Mouse (Mus musculus): ENCODE measurements around the gene Ide. TPM values are rescaled to one million over a fixed set of nuclear protein-coding genes. Genes with fewer than 3 reads are reported as not detected.
A peak's percentile ranks its signal among the peaks of the same experiment; 100 is the strongest.

Gene Ide
- total and polyA plus RNA-seq, 3 experiments: 32.6 to 87.5 (median 76.8) TPM

DNA sequence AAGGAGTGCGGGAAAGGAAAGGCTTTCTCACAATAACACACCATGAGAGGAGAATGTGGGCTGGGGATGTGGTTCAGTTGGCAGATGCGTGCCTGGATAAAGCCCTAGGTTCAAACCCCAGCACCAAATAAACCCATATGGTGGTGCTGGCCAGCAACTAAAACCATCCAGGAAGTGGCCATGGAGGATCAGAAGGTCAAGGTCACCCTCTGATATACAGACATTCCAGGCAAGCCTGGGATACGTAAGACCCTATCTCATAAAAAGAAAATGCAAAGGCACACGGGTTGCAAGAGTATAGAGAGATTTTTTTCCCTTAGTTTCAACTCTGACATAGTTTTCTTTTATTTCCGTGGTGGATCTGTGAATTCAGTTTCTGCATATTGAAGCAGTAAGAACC, 3.3 kb upstream of the Ide start:
- Histone ChIP-seq H3K4me1 (ENCODE audit: control insufficient read depth in 1 of 2, insufficient read depth in 2 of 2, low read length in 2 of 2) (peaks cover 3 to 7% of the 10 kb centered on the region in 2 experiments; a peak in 3 of 4 replicates), H3K27ac (ENCODE audit: control insufficient read depth, low read depth, low read length) (no peak overlapping the region), H3K9ac (ENCODE audit: control insufficient read depth, low read depth, low read length, poor library complexity, severe bottlenecking) (no peak overlapping the region), H3K4me3 (ENCODE audit: control insufficient read depth in 1 of 2, insufficient read depth in 1 of 2, low read depth in 2 of 2, low read length in 2 of 2) (no peak overlapping the region), H3K36me3 (ENCODE audit: control insufficient read depth in 1 of 2, insufficient read depth in 2 of 2, low read length in 2 of 2) (peaks cover 2 to 4% of the 10 kb centered on the region in 2 experiments; a peak in 2 of 4 replicates), H3K79me2 (ENCODE audit: control insufficient read depth, insufficient read depth, low read length, poor library complexity) (peaks cover 21% of the 10 kb centered on the region), H3K27me3 (ENCODE audit: control insufficient read depth in 1 of 2, insufficient read depth in 2 of 2, low read length in 2 of 2) (no peaks in the 10 kb centered on the region), H3K9me3 (replicated peaks; ENCODE audit: insufficient read depth, low read length) (no peaks in the 10 kb centered on the region)
- DNase-seq (ENCODE audit: low read depth, low spot score): no peak
- TF ChIP-seq MAFK (IDR thresholded peaks at IDR 0.05; ENCODE audit: borderline replicate concordance, low read depth, low read length) (no peak), TBP (IDR thresholded peaks at IDR 0.05; ENCODE audit: low read depth, low read length) (no peak), POLR2AphosphoS2 (IDR thresholded peaks at IDR 0.05; ENCODE audit: low read length) (no peak), EP300 (IDR thresholded peaks at IDR 0.05; ENCODE audit: low read depth in 1 of 2, low read length in 2 of 2) (no peak), USF2 (IDR thresholded peaks at IDR 0.05; ENCODE audit: borderline replicate concordance in 1 of 2, insufficient read depth in 1 of 2, low read depth in 1 of 2, low read length in 2 of 2) (no peak), GATA1 (IDR thresholded peaks at IDR 0.05; ENCODE audit: low read depth, low read length) (no peak), BHLHE40 (IDR thresholded peaks at IDR 0.05; ENCODE audit: borderline replicate concordance, low read depth, low read length) (no peak), POLR2A (IDR thresholded peaks at IDR 0.05; ENCODE audit: control insufficient read depth in 1 of 2, insufficient read depth in 1 of 2, low read depth in 1 of 2, low read length in 2 of 2, poor library complexity in 1 of 2) (no peak), MEF2A (IDR thresholded peaks at IDR 0.05; ENCODE audit: extremely low read depth, insufficient replicate concordance, low read depth, low read length, poor library complexity, severe bottlenecking) (no peak), MYC (IDR thresholded peaks at IDR 0.05; ENCODE audit: low read depth, low read length) (no peak), RAD21 (IDR thresholded peaks at IDR 0.05; ENCODE audit: low read depth, low read length) (no peak)

DNA sequence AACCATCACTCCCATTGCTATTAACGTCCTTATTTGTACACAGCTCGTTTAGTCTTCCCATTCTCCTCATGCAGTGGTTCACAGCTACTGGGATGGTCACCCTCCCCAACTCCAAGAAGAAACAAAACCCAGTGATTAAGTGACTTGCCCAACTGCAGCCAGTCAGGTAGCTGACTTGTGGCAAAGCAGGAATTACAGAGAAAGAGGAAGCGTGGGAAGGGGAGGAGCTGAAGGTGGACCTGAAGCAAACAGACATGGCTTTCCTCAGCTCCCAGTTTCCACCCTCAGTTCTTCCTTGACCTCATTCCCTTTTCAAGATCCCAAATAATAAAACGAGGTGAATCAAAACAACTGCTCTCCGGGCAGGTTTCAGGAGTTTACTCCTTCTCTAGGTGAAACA, 2.8 kb upstream of the Ide start:
- H3K36me3 ChIP-seq (ENCODE audit: control insufficient read depth in 1 of 2, insufficient read depth in 2 of 2, low read length in 2 of 2): peaks cover 2 to 4% of the 10 kb centered on the region in 2 experiments; a peak in 2 of 4 replicates
- TF ChIP-seq POLR2A (IDR thresholded peaks at IDR 0.05; ENCODE audit: control insufficient read depth in 1 of 2, insufficient read depth in 1 of 2, low read depth in 1 of 2, low read length in 2 of 2, poor library complexity in 1 of 2) (no peak), GABPA (IDR thresholded peaks at IDR 0.05; ENCODE audit: low read depth, low read length) (no peak), ELF1 (IDR thresholded peaks at IDR 0.05; ENCODE audit: low read depth, low read length) (no peak), RAD21 (IDR thresholded peaks at IDR 0.05; ENCODE audit: low read depth, low read length) (no peak), USF2 (IDR thresholded peaks at IDR 0.05; ENCODE audit: borderline replicate concordance in 1 of 2, insufficient read depth in 1 of 2, low read depth in 1 of 2, low read length in 2 of 2) (no peak), CTCF (IDR thresholded peaks at IDR 0.05 in 2 of 3, conservative IDR thresholded peaks at IDR 0.05 in 1 of 3; ENCODE audit: control insufficient read depth in 1 of 3, insufficient read depth in 1 of 3, low read depth in 2 of 3, low read length in 3 of 3, poor library complexity in 1 of 3, severe bottlenecking in 1 of 3) (no peak), CHD1 (IDR thresholded peaks at IDR 0.05; ENCODE audit: low read depth, low read length) (no peak), ETS1 (IDR thresholded peaks at IDR 0.05; ENCODE audit: low read depth, low read length) (no peak), POLR2AphosphoS2 (IDR thresholded peaks at IDR 0.05; ENCODE audit: low read length) (no peak), POLR2AphosphoS5 (IDR thresholded peaks at IDR 0.05; ENCODE audit: borderline replicate concordance, low read depth, low read length) (no peak)
- H3K27me3 ChIP-seq (ENCODE audit: control insufficient read depth in 1 of 2, insufficient read depth in 2 of 2, low read length in 2 of 2): no peaks in the 10 kb centered on the region
- no peak overlapping the region for H3K27ac ChIP-seq (ENCODE audit: control insufficient read depth, low read depth, low read length)
- no peak overlapping the region for H3K9ac ChIP-seq (ENCODE audit: control insufficient read depth, low read depth, low read length, poor library complexity, severe bottlenecking)
- peaks cover 21% of the 10 kb centered on the region for H3K79me2 ChIP-seq (ENCODE audit: control insufficient read depth, insufficient read depth, low read length, poor library complexity)
- DNase-seq (ENCODE audit: low read depth, low spot score): peak; percentile 21
- H3K4me3 ChIP-seq (ENCODE audit: control insufficient read depth in 1 of 2, insufficient read depth in 1 of 2, low read depth in 2 of 2, low read length in 2 of 2): no peak overlapping the region
- no peaks in the 10 kb centered on the region for H3K9me3 ChIP-seq (replicated peaks; ENCODE audit: insufficient read depth, low read length)
- peaks cover 3 to 7% of the 10 kb centered on the region in 2 experiments; a peak in 3 of 4 replicates for H3K4me1 ChIP-seq (ENCODE audit: control insufficient read depth in 1 of 2, insufficient read depth in 2 of 2, low read length in 2 of 2)
